Mouse (Mus musculus) ES-E14 (cell line): ENCODE measurements around the gene Gclm. TPM values are rescaled to one million over a fixed set of nuclear protein-coding genes. Genes with fewer than 3 reads are reported as not detected.
A peak's percentile ranks its signal among the peaks of the same experiment; 100 is the strongest.
"Not testable (repeated sequence)": the region's sequence is repeated elsewhere in the genome, so short reads cannot be mapped to it uniquely, and the experiment has no call there.

Source experiments
- DNase-seq: peaks from one replicate; pipeline ENCODE4 v3.0.0-alpha.2; 2013; ENCODE audit warnings: low read depth, low spot score
- H3K27ac ChIP-seq: 2 replicates; pipeline ENCODE4 v1.5.1; 2012; ENCODE audit warnings: low read depth, mild to moderate bottlenecking, low read length, moderate library complexity, mixed read lengths; ENCODE audit not compliant: poor library complexity, insufficient read depth, severe bottlenecking
- H3K36me3 ChIP-seq: 2 replicates; pipeline ENCODE4 v1.6.1; 2012; ENCODE audit warnings: mild to moderate bottlenecking, low read length, moderate library complexity, mixed read lengths; ENCODE audit not compliant: control insufficient read depth, poor library complexity, insufficient read depth, severe bottlenecking
- H3K4me1 ChIP-seq, 2 experiments: fragments of 150-350 bp in 1 of 2; sonication (generic) in 1 of 2; 2 replicates each; pipeline ENCODE4 v1.6.1; 2012; ENCODE audit warnings: low read length in 2 of 2, mild to moderate bottlenecking in 1 of 2, mixed read lengths in 1 of 2; ENCODE audit not compliant: control insufficient read depth in 2 of 2, insufficient read depth in 2 of 2, poor library complexity in 1 of 2
- H3K4me3 ChIP-seq, 2 experiments: fragments of 150-350 bp in 1 of 2; sonication (generic) in 1 of 2; 2 replicates each; pipeline ENCODE4 v1.5.1; 2012; ENCODE audit warnings: low read length in 2 of 2, low read depth in 1 of 2, mild to moderate bottlenecking in 1 of 2, mixed read lengths in 1 of 2; ENCODE audit not compliant: insufficient read depth in 1 of 2, poor library complexity in 1 of 2, severe bottlenecking in 1 of 2
- H3K9ac ChIP-seq: 2 replicates; pipeline ENCODE4 v1.6.1; 2012; ENCODE audit warnings: low read depth, mild to moderate bottlenecking, low read length, mixed read lengths; ENCODE audit not compliant: poor library complexity, insufficient read depth, severe bottlenecking
- H3K9me3 ChIP-seq: fragments of 150-350 bp; sonication (generic); 2 replicates; pipeline ENCODE4 v1.6.1; 2012; ENCODE audit warnings: low read depth, mild to moderate bottlenecking, low read length; ENCODE audit not compliant: control insufficient read depth, insufficient read depth
- CHD2 ChIP-seq: IDR thresholded peaks from 2 replicates; pipeline ENCODE4 v1.6.1; 2014; ENCODE audit warnings: mild to moderate bottlenecking, low read depth, low read length, inconsistent platforms
- HCFC1 ChIP-seq: IDR thresholded peaks from 2 replicates; pipeline ENCODE4 v1.6.1; 2012; ENCODE audit warnings: low read length, inconsistent platforms, borderline replicate concordance; ENCODE audit not compliant: insufficient read depth
- MAFK ChIP-seq: IDR thresholded peaks from 2 replicates; pipeline ENCODE4 v1.6.1; 2014; ENCODE audit warnings: mild to moderate bottlenecking, low read depth, low read length, inconsistent platforms; ENCODE audit not compliant: insufficient read depth
- ZC3H11A ChIP-seq: IDR thresholded peaks from 2 replicates; pipeline ENCODE4 v1.6.1; 2012; ENCODE audit warnings: low read depth, mild to moderate bottlenecking, inconsistent platforms, low read length, borderline replicate concordance
- ZNF384 ChIP-seq: IDR thresholded peaks from 2 replicates; pipeline ENCODE4 v1.6.1; 2012; ENCODE audit warnings: low read depth, low read length, inconsistent platforms
- in situ Hi-C, 2 experiments: fragments of 600-800 bp; cut with MboI; formaldehyde crosslinking; loops; one replicate each; pipeline ENCODE4 v1.15.1; 2025; ENCODE audit warnings: low sequenced_read_pairs in 2 of 2, inconsistent platforms in 1 of 2; ENCODE audit not compliant: unreplicated experiment in 2 of 2
- total RNA-seq: library from RNA; depleted of rRNA; stranded (reverse); fragments of 300-350 nt; gene quantifications from 2 replicates; pipeline ENCODE4 v1.2.3, GENCODE M21; 2012

Gclm gene
- total RNA-seq, 1 experiment: 62.8 TPM

GRCm38 (mm10) chr3:122211446-122212125, 33.8 kb upstream of the Gclm start:
- no peak overlapping the region for H3K4me3 ChIP-seq
- DNase-seq: peak; percentile 17
- peaks cover 0 to 4% of the 10 kb centered on the region in 2 experiments; a peak in 2 of 4 replicates for H3K4me1 ChIP-seq
- H3K27ac ChIP-seq: 0 out of 2 replicates have a peak overlapping the region, but pooled peaks have one; percentile 58
- no peaks in the 10 kb centered on the region for H3K36me3 ChIP-seq
- no peak overlapping the region; the same call in 1 of the 2 replicates for H3K9ac ChIP-seq
- TF ChIP-seq HCFC1 (no peak), ZNF384 (peak; percentile 86)
- H3K9me3 ChIP-seq: no peaks in the 10 kb centered on the region
- in situ Hi-C loops: no loop called here

DNA sequence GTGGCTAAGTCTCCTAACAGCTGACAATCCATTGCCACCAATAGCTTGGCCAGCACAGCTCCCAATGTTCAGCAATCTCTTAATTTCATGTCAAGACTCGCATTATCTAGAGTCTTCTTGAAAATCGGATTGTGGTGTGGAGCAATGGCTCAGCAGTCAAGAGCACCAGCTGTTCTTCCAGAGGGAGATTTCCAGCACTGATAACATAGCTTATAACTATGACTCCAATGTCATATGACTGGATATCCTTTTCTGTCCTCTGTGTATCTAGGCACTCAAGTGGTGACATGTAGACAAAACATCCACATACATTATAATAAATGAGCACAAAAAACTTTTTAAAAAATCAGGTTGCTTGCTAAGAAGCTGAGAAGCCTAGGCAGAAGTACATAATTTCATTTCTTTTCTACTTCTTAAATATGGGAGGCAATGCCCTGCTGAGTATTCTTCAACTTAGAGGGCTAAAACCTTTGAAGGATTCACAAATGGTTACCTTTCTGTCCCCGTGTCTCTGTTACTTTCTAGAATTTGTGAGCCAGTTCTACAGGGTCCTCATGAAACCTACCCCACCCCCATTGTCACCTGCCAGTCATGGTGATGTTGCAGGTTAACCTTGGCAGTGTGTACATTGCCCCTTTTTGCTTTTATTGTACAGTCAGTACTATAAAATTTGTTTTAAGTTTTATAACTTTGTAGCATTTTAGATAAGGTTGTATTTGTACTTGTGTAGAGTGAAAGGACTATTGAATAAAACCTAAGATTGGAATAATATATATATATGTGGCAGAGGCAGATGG, 23.9 kb upstream of the Gclm start:
- no peak overlapping the region for H3K4me3 ChIP-seq
- no peak overlapping the region for H3K9ac ChIP-seq
- DNase-seq: no peak
- no peak overlapping the region for H3K27ac ChIP-seq
- TF ChIP-seq ZC3H11A (no peak), CHD2 (no peak), MAFK (no peak), HCFC1 (no peak), ZNF384 (no peak)
- in situ Hi-C loops: no loop called here
- no peaks in the 10 kb centered on the region for H3K4me1 ChIP-seq
- H3K36me3 ChIP-seq: no peaks in the 10 kb centered on the region
- no peaks in the 10 kb centered on the region for H3K9me3 ChIP-seq

- in situ Hi-C loops: not testable (repeated sequence)
Measured at GRCm38 (mm10) chr3:122226972-122227371, 18.4 kb upstream of the Gclm start.

GRCm38 (mm10) chr3:122235772-122236171, 9.6 kb upstream of the Gclm start:
- DNase-seq: no peak
- TF ChIP-seq MAFK: no peak
- no peak for TF ChIP-seq HCFC1
- TF ChIP-seq ZNF384: no peak
- no peak for TF ChIP-seq CHD2
- Histone ChIP-seq H3K9me3 (no peaks in the 10 kb centered on the region), H3K27ac (no peak overlapping the region), H3K4me3 (no peak overlapping the region), H3K9ac (no peak overlapping the region), H3K36me3 (no peaks in the 10 kb centered on the region), H3K4me1 (no peaks in the 10 kb centered on the region)
- in situ Hi-C loops: no loop called here

More at GRCm38 (mm10) chr3:122226972-122227371, 18.4 kb upstream of the Gclm start:
- not testable (repeated sequence) for H3K4me1 ChIP-seq, H3K27ac ChIP-seq, H3K4me3 ChIP-seq, H3K9ac ChIP-seq, H3K36me3 ChIP-seq, DNase-seq, H3K9me3 ChIP-seq
